Mouse (Mus musculus): Measurements from ENCODE around the gene Cyp2f2. TPM values are rescaled to one million over a fixed set of nuclear protein-coding genes. Genes with fewer than 3 reads are reported as not detected.

Gene Cyp2f2
- not detected for polyA plus RNA-seq (2017; shearing (Covaris generic))

DNA sequence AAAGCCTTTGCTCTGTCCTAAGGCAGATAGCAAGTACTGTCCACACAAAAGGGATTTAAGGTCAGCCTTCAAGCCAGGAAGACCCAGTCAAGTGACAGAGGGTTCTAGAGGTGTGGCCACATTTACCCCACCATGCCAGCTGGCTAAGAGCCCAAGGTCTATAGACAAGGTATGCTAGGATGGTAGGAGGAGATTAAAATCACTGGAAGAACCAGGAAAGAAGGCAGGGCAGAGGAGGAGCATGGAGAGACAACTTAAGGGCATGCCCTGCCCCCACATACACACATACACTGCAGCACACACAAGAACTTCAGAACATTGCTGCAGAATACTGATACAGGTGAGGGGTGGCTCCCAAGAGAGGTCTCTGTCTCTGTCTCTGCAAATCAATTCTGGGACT is at the start of gene Cyp2f2:
Cyp2f2 (plus strand) TSS at position 234 of the 400 bp plus-strand sequence.

DNA sequence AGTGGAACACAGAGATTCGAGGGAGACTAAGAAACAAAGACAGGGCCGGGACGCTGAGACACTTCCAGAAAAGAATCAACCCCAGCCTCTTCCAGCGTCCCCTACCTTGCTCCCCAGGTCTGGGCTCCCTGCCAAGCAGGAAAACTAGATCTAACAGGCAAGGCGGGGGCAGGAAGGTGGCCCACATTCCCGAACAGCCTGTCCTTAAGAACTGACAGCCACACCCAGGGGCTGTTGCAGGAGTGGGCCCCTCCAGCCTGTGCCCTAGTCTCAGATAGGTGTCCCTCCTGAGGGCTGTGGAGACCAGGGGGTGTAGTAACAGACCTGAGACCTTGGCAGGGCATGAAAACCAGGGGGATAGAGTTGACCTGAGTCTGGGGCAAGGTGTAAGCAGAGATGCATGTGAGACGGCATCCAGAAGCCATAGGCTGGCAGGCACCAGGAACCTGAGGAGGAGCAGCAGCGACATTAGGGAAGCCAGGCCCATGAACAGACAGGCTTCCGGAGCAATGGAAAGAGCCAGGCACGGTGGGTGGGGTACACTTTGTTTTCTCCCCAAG is 33.6 kb downstream of the Cyp2f2 start, which contains the start of gene Cyp2t4:
Cyp2t4 (plus strand) TSS at position 510 of the 560 bp plus-strand sequence.

DNA sequence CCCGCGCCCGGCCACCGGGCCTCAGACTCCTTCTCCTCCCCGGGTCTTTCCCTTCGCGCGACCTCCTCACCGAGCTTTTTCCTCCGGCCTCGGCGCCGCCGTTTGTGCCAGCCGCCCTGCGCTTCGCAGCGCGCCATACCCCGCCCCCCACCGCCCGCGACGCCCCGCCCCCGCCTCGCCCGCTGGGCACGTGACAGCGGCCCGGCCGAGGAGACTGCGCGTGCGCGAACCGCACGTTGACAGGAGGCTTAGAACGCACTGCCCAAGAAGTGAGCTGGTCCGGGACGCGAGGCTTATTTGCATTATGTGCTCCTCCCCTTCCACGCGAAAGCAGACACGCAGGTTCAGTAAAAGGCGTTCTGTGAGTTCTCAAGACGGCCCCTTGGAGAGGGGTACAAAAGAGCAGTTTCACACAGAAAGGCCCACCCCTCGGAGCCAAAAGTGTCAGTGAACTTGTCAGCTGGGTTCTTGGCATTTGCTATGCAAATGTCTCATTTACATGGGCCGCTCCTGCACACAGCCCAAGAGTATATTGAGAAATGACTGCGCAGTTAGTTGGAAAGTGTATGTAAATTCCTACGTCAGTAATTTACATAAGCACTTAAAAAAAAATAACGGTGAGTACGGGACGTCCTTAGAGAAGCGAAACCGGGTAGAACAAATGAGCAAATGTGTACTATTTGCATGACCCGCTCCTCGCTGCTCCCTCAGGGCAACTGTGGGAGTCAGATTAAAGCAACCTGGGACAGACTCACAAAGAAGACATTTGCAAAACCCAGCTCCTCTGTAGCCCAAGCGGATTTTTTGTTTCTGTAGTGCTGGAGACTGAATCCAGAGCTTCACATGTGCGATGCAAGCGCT is 47.1 kb downstream of the Cyp2f2 start, which contains the start of gene Egln2:
Egln2 (minus strand) TSS at position 189 of the 861 bp plus-strand sequence.

DNA sequence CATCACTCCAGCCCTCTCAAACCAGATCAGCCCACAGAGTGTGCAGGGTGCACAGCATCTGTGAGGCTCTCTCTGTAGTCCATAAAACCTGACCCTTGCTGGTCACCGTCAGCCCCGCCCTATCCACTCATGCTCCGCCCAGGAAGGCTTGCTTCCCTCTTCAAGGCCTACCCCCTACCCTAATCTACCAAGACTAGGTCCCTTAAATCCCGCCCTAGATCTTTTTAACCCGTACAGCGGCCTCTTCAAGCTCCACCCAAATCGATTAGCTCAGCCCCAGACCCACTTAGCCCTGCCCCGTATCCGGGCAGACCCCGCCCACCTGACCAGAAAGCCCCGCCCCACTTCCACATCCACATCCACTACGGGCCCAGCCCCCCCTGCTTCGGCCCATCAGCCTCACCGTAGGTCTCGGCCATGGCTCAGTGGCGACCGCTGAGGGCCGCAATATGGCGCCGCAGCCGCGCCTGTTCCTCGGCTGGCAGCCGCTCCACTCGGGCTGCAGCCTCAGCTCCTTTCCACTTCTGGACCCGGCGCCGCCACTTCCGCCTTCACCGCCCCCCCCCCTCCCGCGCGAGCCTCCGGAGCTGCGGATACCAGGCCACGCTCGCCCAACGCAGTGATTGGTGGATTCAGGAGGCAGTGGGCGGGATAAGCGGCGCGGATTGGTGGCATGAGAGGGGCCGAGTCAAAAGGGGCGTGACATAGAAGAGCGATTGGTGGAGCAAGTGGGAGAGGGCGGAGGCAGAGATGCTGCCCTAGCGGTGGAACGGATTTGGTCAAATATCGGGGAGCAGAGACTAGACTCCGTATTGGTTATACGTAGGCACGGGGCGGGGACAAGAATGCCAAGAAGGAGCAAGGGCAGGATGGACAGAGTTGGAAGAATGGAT is 58.9 kb downstream of the Cyp2f2 start, which contains the start of gene Rab4b:
Rab4b (minus strand) TSS at position 573 of the 893 bp plus-strand sequence.

DNA sequence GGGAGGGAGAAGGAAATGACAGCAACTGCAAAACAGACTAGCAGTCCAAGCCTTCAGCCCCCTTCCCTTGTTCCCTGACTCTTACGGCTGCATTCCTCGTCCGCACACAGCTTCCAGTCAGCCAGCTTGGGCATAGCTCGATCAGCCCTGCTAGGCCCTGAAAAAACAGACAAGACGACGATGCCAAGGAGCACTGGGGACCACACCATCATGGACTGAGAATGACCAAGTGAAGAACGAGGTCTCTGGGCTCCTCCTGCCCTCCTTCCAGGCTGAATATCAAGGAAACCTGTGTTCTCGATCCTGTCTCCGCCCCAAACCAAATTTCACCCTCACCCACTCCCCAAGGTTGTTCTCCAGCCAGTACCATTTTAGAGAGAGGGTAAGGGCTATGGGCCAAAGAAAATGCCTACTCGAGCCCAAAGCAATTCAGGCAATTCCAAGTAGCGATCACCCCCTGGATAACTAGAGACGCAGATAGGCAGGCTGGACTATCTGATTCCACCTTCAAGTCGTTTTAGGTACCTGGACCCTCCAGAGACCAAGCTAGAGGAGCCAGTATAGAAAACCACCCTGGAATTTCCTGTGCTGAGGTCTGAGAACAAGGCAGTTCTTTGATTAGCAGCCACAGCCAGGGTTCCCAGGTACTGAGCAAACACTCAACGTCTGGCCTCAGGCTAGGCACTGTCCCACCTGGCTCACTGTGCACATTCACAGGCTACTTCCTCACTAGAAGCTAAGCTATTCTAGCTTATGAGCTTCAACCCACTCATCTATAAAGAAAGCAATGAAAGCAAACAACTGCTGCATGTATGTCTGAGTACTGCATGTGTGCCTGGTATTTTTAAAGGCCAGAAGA is 61.4 kb downstream of the Cyp2f2 start, which contains the start of the genes Gm21983 and Mia:
Gm21983 (minus strand) TSS at position 250 of the 859 bp plus-strand sequence.
Mia (minus strand) TSS at position 321 of the 859 bp plus-strand sequence.

Other genes with a start within 250 kb of the Cyp2f2 start
- not detected for gene Cyp2a22, start 180.5 kb upstream of the Cyp2f2 start, polyA plus RNA-seq (2017; shearing (Covaris generic))
- not detected for gene Cyp2a12, start 90.8 kb upstream of the Cyp2f2 start, polyA plus RNA-seq (2017; shearing (Covaris generic))
- not detected for gene Cyp2t4, start 33.8 kb downstream of the Cyp2f2 start, polyA plus RNA-seq (2017; shearing (Covaris generic))
- 73.8 TPM for gene Egln2, start 46.9 kb downstream of the Cyp2f2 start, polyA plus RNA-seq (2017; shearing (Covaris generic))
- 141 TPM for gene Rab4b, start 59.0 kb downstream of the Cyp2f2 start, polyA plus RNA-seq (2017; shearing (Covaris generic))
- 0.65 TPM for gene Gm21983, start 61.2 kb downstream of the Cyp2f2 start, polyA plus RNA-seq (2017; shearing (Covaris generic))
- gene Mia, start 61.2 kb downstream of the Cyp2f2 start, polyA plus RNA-seq (2017; shearing (Covaris generic)) = not detected
- gene BC024978, start 75.9 kb downstream of the Cyp2f2 start, polyA plus RNA-seq (2017; shearing (Covaris generic)) = 2.0 TPM
- gene Snrpa, start 76.4 kb downstream of the Cyp2f2 start, polyA plus RNA-seq (2017; shearing (Covaris generic)) = 67.6 TPM
- 20.4 TPM for gene Itpkc, start 108.8 kb downstream of the Cyp2f2 start, polyA plus RNA-seq (2017; shearing (Covaris generic))
- 14.5 TPM for gene Coq8b, start 113.1 kb downstream of the Cyp2f2 start, polyA plus RNA-seq (2017; shearing (Covaris generic))
- 2.2 TPM for gene Numbl, start 138.5 kb downstream of the Cyp2f2 start, polyA plus RNA-seq (2017; shearing (Covaris generic))
- gene Ltbp4, start 217.8 kb downstream of the Cyp2f2 start, polyA plus RNA-seq (2017; shearing (Covaris generic)) = 1.6 TPM
- gene Shkbp1, start 236.1 kb downstream of the Cyp2f2 start, polyA plus RNA-seq (2017; shearing (Covaris generic)) = 56.3 TPM
- 1.1 TPM for gene Gm20479, start 237.5 kb downstream of the Cyp2f2 start, polyA plus RNA-seq (2017; shearing (Covaris generic))